Mouse (Mus musculus): ENCODE data around the gene Agxt2. TPM values are rescaled to one million over a fixed set of nuclear protein-coding genes. Genes with fewer than 3 reads are reported as not detected.

Gene Agxt2
- polyA plus RNA-seq, 1 experiment from 2014 or later: not detected

GRCm38 (mm10) chr15:10413656-10414055, 55.3 kb downstream of the Agxt2 start:
- no peak overlapping the region for H3K27ac ChIP-seq (replicated peaks)
- DNase-seq (ENCODE audit: low spot score) (no peak), ATAC-seq (ENCODE audit: low FRiP score, low TSS enrichment) (no peak)
- 94% methylated on average over 6 of the region's 6 CpGs for WGBS
- no peaks in the 10 kb centered on the region for H3K4me1 ChIP-seq (replicated peaks; ENCODE audit: control insufficient read depth, insufficient read depth)
- H3K4me2 ChIP-seq (replicated peaks; ENCODE audit: low read depth): no peak overlapping the region
- no peak for TF ChIP-seq CTCF (IDR thresholded peaks at IDR 0.05; ENCODE audit: low read depth)
- TF ChIP-seq EP300 (optimal IDR thresholded peaks at IDR 0.05): no peak
- H3K9ac ChIP-seq (ENCODE audit: low read length): no peak overlapping the region
- no peaks in the 10 kb centered on the region for H3K27me3 ChIP-seq (ENCODE audit: control insufficient read depth, insufficient read depth, low read length)
- H3K4me3 ChIP-seq (ENCODE audit: low read depth, low read length): no peak overlapping the region
- no peaks in the 10 kb centered on the region for H3K9me3 ChIP-seq (ENCODE audit: control insufficient read depth, low read length)
- H3K36me3 ChIP-seq (ENCODE audit: control insufficient read depth, insufficient read depth, low read length): no peaks in the 10 kb centered on the region

GRCm38 (mm10) chr15:10421138-10421784, 62.9 kb downstream of the Agxt2 start:
- Histone ChIP-seq H3K4me1 (replicated peaks; ENCODE audit: control insufficient read depth, insufficient read depth) (no peaks in the 10 kb centered on the region), H3K4me2 (replicated peaks; ENCODE audit: low read depth) (no peak overlapping the region), H3K27ac (replicated peaks) (no peak overlapping the region), H3K9ac (ENCODE audit: low read length) (no peak overlapping the region), H3K4me3 (ENCODE audit: low read depth, low read length) (no peak overlapping the region), H3K27me3 (ENCODE audit: control insufficient read depth, insufficient read depth, low read length) (no peaks in the 10 kb centered on the region), H3K36me3 (ENCODE audit: control insufficient read depth, insufficient read depth, low read length) (no peaks in the 10 kb centered on the region), H3K9me3 (ENCODE audit: control insufficient read depth, low read length) (no peaks in the 10 kb centered on the region)
- DNase-seq (ENCODE audit: low spot score) (no peak), ATAC-seq (ENCODE audit: low FRiP score, low TSS enrichment) (no peak)
- TF ChIP-seq CTCF (IDR thresholded peaks at IDR 0.05; ENCODE audit: low read depth) (no peak), EP300 (optimal IDR thresholded peaks at IDR 0.05) (no peak)
- 34% methylated on average over 7 of the region's 7 CpGs for WGBS

GRCm38 (mm10) chr15:10421785-10422144, 63.4 kb downstream of the Agxt2 start:
- TF ChIP-seq EP300 (optimal IDR thresholded peaks at IDR 0.05): no peak
- TF ChIP-seq CTCF (IDR thresholded peaks at IDR 0.05; ENCODE audit: low read depth): no peak
- WGBS: 86% methylated on average over 1 of the region's 1 CpGs
- DNase-seq (ENCODE audit: low spot score) (no peak), ATAC-seq (ENCODE audit: low FRiP score, low TSS enrichment) (no peak)
- H3K9me3 ChIP-seq (ENCODE audit: control insufficient read depth, low read length): no peaks in the 10 kb centered on the region
- H3K4me1 ChIP-seq (replicated peaks; ENCODE audit: control insufficient read depth, insufficient read depth): no peaks in the 10 kb centered on the region
- H3K9ac ChIP-seq (ENCODE audit: low read length): no peak overlapping the region
- H3K36me3 ChIP-seq (ENCODE audit: control insufficient read depth, insufficient read depth, low read length): no peaks in the 10 kb centered on the region
- H3K27me3 ChIP-seq (ENCODE audit: control insufficient read depth, insufficient read depth, low read length): no peaks in the 10 kb centered on the region
- H3K4me3 ChIP-seq (ENCODE audit: low read depth, low read length): no peak overlapping the region
- no peak overlapping the region for H3K4me2 ChIP-seq (replicated peaks; ENCODE audit: low read depth)
- H3K27ac ChIP-seq (replicated peaks): no peak overlapping the region

- Histone ChIP-seq H3K4me1 (replicated peaks; ENCODE audit: control insufficient read depth, insufficient read depth) (no peaks in the 10 kb centered on the region), H3K36me3 (ENCODE audit: control insufficient read depth, insufficient read depth, low read length) (no peaks in the 10 kb centered on the region), H3K27me3 (ENCODE audit: control insufficient read depth, insufficient read depth, low read length) (no peaks in the 10 kb centered on the region), H3K4me3 (ENCODE audit: low read depth, low read length) (no peak overlapping the region), H3K9me3 (ENCODE audit: control insufficient read depth, low read length) (no peaks in the 10 kb centered on the region), H3K9ac (ENCODE audit: low read length) (no peak overlapping the region), H3K27ac (replicated peaks) (no peak overlapping the region), H3K4me2 (replicated peaks; ENCODE audit: low read depth) (no peak overlapping the region)
- no peak for ATAC-seq (ENCODE audit: low FRiP score, low TSS enrichment)
- 88% methylated on average over 6 of the region's 6 CpGs for WGBS
- no peak for TF ChIP-seq CTCF (IDR thresholded peaks at IDR 0.05; ENCODE audit: low read depth)
- TF ChIP-seq EP300 (optimal IDR thresholded peaks at IDR 0.05): no peak
- DNase-seq (ENCODE audit: low spot score): no peak
Measured at GRCm38 (mm10) chr15:10426124-10426523, 67.8 kb downstream of the Agxt2 start.

GRCm38 (mm10) chr15:10426545-10427266, 68.4 kb downstream of the Agxt2 start:
- DNase-seq (ENCODE audit: low spot score) (no peak), ATAC-seq (ENCODE audit: low FRiP score, low TSS enrichment) (no peak)
- TF ChIP-seq CTCF (IDR thresholded peaks at IDR 0.05; ENCODE audit: low read depth) (no peak), EP300 (optimal IDR thresholded peaks at IDR 0.05) (no peak)
- H3K4me1 ChIP-seq (replicated peaks; ENCODE audit: control insufficient read depth, insufficient read depth): no peaks in the 10 kb centered on the region
- no peak overlapping the region for H3K4me2 ChIP-seq (replicated peaks; ENCODE audit: low read depth)
- H3K4me3 ChIP-seq (ENCODE audit: low read depth, low read length): no peak overlapping the region
- H3K27me3 ChIP-seq (ENCODE audit: control insufficient read depth, insufficient read depth, low read length): no peaks in the 10 kb centered on the region
- H3K27ac ChIP-seq (replicated peaks): no peak overlapping the region
- H3K9me3 ChIP-seq (ENCODE audit: control insufficient read depth, low read length): no peaks in the 10 kb centered on the region
- H3K36me3 ChIP-seq (ENCODE audit: control insufficient read depth, insufficient read depth, low read length): no peaks in the 10 kb centered on the region
- WGBS: 93% methylated on average over 13 of the region's 13 CpGs
- H3K9ac ChIP-seq (ENCODE audit: low read length): no peak overlapping the region

GRCm38 (mm10) chr15:10436893-10437292, 78.6 kb downstream of the Agxt2 start:
- no peak overlapping the region for H3K9ac ChIP-seq (ENCODE audit: low read length)
- H3K4me2 ChIP-seq (replicated peaks; ENCODE audit: low read depth): no peak overlapping the region
- H3K27ac ChIP-seq (replicated peaks): no peak overlapping the region
- no peak overlapping the region for H3K4me3 ChIP-seq (ENCODE audit: low read depth, low read length)
- TF ChIP-seq CTCF (IDR thresholded peaks at IDR 0.05; ENCODE audit: low read depth) (no peak), EP300 (optimal IDR thresholded peaks at IDR 0.05) (no peak)
- no peaks in the 10 kb centered on the region for H3K4me1 ChIP-seq (replicated peaks; ENCODE audit: control insufficient read depth, insufficient read depth)
- DNase-seq (ENCODE audit: low spot score) (no peak), ATAC-seq (ENCODE audit: low FRiP score, low TSS enrichment) (no peak)
- H3K36me3 ChIP-seq (ENCODE audit: control insufficient read depth, insufficient read depth, low read length): no peaks in the 10 kb centered on the region; the same call in 1 of the 2 replicates
- no peaks in the 10 kb centered on the region for H3K27me3 ChIP-seq (ENCODE audit: control insufficient read depth, insufficient read depth, low read length)
- H3K9me3 ChIP-seq (ENCODE audit: control insufficient read depth, low read length): no peaks in the 10 kb centered on the region
- 65% methylated on average over 1 of the region's 1 CpGs for WGBS

Measured in stomach, postnatal 0 days (tissue).